Mouse (Mus musculus): Measurements from ENCODE around the gene N4bp3.
A peak's percentile ranks its signal among the peaks of the same experiment; 100 is the strongest.
"Not testable (repeated sequence)": the region's sequence is repeated elsewhere in the genome, so short reads cannot be mapped to it uniquely, and the experiment has no call there.

The N4bp3 gene

GRCm38 (mm10) chr11:51650691-51651515 lies at the start of gene N4bp3, which contains the start of gene D930048N14Rik:
Gene N4bp3, minus strand, starts transcription at chr11:51650842.
Gene D930048N14Rik, plus strand, starts transcription at chr11:51650954.
- DNase-seq, result no peak

GRCm38 (mm10) chr11:51694984-51695383 lies 44.3 kb upstream of the N4bp3 start:
- no peak for DNase-seq

GRCm38 (mm10) chr11:51690597-51690996 lies 40.0 kb upstream of the N4bp3 start:
- not testable (repeated sequence) for DNase-seq

- DNase-seq, result no peak
Observed at GRCm38 (mm10) chr11:51689343-51689742, 38.7 kb upstream of the N4bp3 start.

GRCm38 (mm10) chr11:51688330-51689328 lies 38.0 kb upstream of the N4bp3 start, which contains the start of gene 0610009B22Rik:
Gene 0610009B22Rik, minus strand, starts transcription at chr11:51688874.
- peak; percentile 100 for DNase-seq

- DNase-seq, result no peak
Observed at GRCm38 (mm10) chr11:51681976-51682374, 31.3 kb upstream of the N4bp3 start.

- peak; percentile 91 for DNase-seq
Observed at GRCm38 (mm10) chr11:51681324-51681975, 30.8 kb upstream of the N4bp3 start.

GRCm38 (mm10) chr11:51679466-51679865 lies 28.8 kb upstream of the N4bp3 start:
- DNase-seq, result no peak

GRCm38 (mm10) chr11:51677737-51678418 lies 27.2 kb upstream of the N4bp3 start:
- no peak for DNase-seq

- DNase-seq, result no peak
Observed at GRCm38 (mm10) chr11:51675386-51675785, 24.7 kb upstream of the N4bp3 start.

GRCm38 (mm10) chr11:51673291-51673690 lies 22.6 kb upstream of the N4bp3 start:
- DNase-seq, result no peak

- no peak for DNase-seq
Observed at GRCm38 (mm10) chr11:51671376-51671775, 20.7 kb upstream of the N4bp3 start.

GRCm38 (mm10) chr11:51670846-51671245 lies 20.2 kb upstream of the N4bp3 start:
- no peak for DNase-seq

- not testable (repeated sequence) for DNase-seq
Observed at GRCm38 (mm10) chr11:51664747-51665146, 14.1 kb upstream of the N4bp3 start.

- no peak for DNase-seq
Observed at GRCm38 (mm10) chr11:51662632-51663031, 12.0 kb upstream of the N4bp3 start.

GRCm38 (mm10) chr11:51661867-51662365 lies 11.3 kb upstream of the N4bp3 start:
- DNase-seq, result no peak

- DNase-seq, result no peak
Observed at GRCm38 (mm10) chr11:51658705-51659104, 8.1 kb upstream of the N4bp3 start.

- DNase-seq, result no peak
Observed at GRCm38 (mm10) chr11:51658291-51658690, 7.6 kb upstream of the N4bp3 start.

- no peak for DNase-seq
Observed at GRCm38 (mm10) chr11:51656798-51657521, 6.3 kb upstream of the N4bp3 start.

GRCm38 (mm10) chr11:51654891-51655290 lies 4.2 kb upstream of the N4bp3 start:
- DNase-seq, result no peak

- no peak for DNase-seq
Observed at GRCm38 (mm10) chr11:51653736-51654135, 3.1 kb upstream of the N4bp3 start.

Measured in right cerebral cortex, postnatal 14 days (tissue).